Mouse (Mus musculus): ENCODE results near the gene Psd. TPM values are rescaled to one million over a fixed set of nuclear protein-coding genes. Genes with fewer than 3 reads are reported as not detected.

Gene Psd
- total and polyA plus RNA-seq, 3 experiments, result 7.3 to 13.7 (median 7.9) TPM

DNA sequence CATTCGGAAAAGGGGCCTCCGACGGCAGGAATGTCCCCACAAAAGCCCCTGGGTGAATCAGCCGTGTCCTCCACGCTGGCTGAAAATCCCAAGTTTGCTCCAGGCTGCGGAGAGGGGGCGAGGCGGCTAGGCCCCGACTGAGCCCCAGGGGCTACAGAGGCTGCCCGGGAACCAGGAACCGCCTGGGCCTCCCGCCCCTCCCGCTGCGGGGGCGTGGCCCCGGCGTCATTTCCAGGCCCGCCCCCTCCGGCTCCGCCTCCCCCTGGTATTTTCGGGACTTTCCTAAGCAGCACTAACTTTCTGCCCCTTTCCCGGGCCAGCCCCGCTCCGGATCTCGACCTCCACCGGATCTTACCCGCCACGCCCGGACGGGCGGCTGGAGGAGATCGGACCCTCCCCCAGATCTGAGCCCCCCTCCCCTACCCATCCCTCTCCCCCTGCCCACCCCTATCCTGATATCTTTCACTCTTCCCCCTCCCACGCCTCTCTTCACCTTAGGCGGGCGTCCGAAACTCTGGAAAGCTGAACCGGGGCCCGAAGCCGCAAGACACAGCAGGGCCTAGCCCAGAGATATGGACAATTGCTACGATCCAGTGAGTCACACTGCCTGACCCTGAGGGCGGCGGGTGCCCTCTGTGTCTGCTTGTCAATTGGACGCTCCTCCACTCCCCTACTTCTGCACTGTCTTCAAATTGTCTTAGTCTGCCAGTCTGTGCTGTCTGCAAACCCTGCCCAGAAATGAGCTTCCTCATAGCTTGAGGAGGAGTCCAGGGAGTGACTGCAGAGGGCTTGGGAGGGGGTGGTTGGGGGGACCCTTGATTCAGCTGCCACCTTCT lies 21.3 kb downstream of the Psd start:
- peak; percentile 95 for DNase-seq

DNA sequence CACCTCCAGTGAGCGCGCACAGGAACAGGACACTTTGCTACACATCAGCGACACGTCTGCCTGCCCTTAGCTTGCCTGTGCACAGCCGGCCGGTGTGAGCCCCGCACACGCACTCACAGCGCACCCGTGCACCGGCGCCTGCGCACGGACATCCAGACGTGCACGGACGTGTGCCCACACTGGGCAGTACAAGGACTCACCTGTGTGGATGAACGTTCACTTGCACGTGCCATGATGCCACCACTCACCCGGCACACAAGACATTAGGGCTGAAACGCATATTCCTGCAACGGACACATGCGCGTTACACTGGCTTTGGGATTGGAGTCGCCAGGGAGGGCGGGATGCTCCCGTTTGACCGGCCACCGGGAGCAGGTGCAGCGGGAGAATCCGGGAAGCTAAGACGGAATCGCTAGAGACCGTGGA lies 22.0 kb downstream of the Psd start:
- no peak for DNase-seq

DNA sequence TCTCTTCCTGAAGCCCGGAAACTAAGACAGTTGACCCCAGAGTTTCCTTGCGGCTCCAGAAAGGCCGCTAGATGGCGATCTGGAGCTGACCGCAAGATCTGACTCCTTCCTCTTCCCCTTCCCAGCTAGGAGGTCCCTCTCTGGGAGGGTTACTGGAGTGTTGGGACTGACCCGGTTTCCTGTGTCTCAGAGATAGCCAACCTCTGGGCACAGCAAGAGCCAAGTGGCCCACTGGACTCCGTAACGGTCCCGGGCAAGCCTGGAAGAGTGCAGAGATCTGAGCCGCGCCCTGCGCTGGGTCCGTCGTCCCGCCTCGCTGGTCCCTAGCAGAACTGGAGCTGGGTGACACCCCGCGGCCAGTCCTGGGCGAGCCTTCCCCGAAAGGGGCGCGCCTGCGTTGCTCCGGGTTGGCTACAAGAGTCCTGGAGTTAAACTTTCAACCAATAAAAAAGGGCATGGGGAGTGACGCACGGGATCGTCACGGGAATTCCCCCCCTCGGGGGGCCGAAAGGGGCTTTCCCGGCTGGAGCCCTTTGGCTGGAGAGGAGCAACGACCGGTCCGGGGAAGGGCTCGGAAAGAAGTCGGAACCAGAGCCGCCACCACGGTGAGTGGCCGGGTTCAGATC lies 22.6 kb downstream of the Psd start, which contains the start of gene Nfkb2:
Nfkb2 (plus strand) TSS at position 105 of the 626 bp plus-strand sequence.
- DNase-seq, result peak; percentile 98

DNA sequence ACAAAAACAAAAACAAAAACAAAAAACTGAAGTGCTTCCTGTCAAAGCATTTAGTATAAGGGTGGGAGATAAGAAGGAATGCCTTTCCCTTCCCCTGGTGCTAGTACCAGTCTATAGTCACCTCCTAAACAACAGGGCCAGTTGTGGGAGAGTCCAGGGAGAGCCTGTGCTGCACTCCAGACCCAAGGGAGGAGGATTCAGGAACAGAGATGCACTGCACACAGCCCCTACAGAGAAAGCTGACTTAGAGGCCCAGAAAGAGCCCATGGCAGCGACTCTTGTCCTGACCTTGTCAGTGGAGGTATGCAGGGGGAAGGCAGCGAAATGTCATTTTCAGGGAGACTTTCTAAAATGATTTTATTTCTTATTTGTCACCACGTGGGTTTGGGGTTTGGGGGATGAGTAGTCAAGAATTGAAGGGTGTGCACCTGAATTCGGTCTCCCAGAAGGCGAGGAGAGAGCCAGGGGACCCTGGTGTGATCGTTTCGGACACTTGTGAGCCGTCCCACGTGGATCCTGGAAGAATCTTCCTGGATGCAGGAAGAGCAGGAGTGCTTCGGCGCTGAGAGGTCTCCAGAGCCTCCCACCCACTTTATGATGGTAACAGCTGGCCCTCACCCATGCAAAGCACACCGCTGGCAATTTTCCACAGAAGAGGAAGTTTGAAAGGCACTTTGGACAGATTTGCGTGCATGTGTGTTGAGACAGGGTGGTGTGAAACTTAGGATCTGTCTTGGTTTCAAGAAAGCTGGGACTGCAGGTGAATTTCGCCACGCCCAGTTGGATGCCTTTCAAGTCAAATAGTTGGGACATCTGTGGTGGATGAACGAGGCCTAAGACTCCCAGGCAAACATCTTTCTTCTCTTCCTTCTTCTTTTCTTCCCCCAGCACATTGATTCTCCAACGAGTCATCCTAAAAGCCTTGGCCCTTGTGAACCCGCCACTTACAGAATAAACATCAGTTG lies 23.4 kb downstream of the Psd start:
- DNase-seq, result no peak

DNA sequence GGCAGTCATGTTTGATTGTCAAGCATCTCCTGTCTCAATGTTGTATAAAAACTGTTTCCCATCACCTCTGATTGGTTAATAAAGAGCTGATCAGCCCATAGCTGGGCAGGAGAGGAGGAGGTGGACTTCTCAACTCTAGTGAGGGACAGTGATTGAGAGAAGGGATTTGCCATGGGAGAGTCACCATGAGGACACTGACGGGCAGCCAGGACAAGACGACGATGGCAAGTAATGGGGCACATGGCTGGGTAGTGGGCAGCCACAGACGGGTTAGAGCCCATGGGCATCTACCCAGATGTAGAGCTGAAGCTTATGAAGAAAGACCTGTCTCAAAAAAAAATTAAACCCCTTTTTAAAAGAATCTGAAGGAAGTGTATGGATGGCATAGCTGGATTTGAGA lies 24.4 kb downstream of the Psd start:
- DNase-seq, result no peak

DNA sequence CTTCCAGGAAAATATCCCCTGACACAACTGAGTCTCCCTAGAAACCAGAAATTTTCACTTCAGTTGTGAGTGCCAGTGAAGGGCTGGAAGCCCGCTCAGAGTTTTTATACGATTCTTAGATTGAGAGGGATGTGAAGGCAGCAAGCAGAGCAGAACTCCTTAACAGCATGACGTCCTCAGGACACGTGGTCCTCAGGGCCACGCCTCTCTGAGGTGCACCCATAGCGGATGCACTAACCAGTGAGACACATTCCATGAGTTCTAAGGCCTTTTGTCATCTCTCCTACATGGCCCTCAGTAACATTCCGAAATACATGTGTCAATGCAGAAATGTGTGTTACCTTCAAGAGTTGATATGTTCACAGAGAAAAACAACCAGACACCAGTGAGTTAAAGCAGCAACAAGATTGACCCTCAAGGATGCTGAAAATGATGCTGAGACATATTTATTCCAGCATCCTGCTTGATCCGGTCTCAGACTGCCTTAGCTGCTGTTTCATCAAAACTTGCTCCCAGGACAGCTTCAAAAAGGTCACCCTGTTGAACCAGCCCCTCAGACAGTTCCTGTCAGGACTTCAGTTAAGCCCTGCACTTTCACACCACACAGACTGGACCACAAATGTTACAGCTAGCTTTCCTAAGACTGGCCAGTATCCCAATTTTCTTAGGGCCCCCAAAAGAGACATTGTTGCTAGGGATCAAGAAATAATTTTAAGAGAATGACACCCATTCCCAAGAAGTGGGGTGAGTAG lies 26.5 kb downstream of the Psd start:
- no peak for DNase-seq

DNA sequence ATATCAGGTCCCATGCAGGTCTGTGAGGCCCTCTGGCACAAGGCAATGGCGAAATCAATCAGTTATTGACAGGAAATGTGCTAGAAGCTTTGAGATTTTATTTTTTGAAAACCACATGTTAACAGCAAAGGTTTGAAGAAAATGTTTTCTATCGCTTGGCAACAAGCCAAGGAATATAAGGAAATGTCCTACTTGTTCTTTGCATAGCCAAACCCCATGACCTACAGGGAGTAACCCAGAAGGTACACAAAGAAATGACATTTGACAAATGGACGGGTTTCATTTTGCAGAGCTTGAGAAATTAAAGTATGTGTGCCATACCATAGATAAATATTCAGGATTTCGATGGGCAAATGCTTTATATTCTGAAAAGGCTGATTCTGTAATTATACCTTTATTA lies 30.0 kb downstream of the Psd start:
- no peak for DNase-seq

DNA sequence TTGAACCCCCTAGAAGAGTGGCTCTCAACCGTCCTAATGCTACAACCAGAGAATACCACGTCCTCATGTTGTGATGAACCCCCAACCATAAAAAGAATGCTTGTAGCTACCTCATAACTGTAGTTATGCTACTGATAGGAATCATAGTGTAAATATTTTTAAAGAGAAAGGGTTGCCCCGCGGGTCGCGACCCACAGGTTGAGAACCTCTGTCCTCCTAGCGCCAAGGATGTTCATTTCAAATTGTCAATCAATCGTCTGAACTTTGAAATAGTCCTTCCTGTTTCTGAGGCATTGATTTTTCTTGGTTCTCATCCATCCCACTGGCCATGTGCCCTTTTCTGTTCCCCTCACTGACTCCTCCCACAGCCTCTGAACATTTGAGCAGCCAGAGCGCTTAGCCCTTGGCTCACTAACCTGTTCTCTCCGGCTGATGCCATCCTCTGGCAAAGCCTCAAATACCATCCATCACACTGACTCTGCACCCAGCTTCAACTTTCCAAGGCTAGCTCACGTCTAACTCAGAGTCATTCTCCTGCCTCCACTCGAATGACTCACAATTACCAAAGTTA lies 36.3 kb downstream of the Psd start:
- peak; percentile 63 for DNase-seq

DNA sequence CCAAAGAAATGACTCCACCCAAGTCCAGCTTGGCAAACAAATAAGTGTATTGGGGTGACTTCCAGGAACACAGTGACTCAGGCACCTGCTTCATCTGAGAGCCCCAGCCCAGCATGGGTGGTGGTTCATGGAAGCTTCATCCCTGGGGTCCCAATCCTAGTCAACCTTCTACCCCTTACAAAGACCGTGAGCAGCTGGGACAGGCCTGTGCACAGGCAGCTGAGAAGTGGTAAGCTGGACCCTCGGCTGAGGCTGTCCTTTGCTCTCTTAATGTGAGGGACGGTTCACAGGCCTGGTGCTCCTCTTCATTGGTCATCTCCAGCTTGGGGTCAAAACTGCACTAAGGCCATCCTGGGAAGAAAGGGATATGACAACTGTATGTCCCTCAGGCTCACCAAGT lies 39.4 kb downstream of the Psd start:
- no peak for DNase-seq

DNA sequence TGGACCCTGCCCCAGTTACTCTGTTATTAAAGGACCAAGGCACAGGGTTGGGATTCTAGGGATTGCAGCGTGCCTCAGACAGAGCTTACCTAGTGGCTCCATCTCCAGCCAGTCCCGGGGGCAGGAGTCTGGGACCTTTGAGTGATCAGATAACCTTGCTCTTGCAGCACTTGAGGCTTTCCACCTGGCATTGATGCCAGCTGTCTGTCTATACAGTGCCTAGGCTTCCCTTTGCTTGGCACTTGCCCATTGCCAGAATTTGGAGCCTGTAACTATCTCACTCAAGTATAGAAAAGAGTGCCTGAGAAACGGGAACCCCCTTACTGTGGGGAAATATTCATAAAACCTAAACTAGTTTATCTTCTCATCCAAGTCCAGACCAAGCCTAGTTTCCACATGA lies 40.0 kb downstream of the Psd start:
- no peak for DNase-seq

DNA sequence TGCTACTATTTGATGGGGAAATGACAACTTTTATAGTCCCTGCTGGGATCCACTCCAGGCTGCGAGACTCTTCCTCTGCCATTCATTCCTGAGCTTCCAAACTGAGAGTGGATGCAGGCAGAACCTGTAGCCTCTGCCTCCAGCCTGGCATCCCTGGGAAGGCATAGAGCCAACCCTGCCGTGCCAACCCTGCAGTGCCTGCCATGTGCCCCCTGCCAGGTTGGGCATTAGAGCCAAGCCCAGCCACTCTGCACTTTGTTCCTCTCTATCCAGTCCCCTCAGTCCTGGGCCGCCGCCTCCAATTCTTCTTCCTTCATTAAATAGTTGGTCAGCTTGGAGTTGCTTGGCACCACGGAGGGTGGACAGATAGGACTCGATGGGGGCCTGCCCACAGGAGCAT lies 40.9 kb downstream of the Psd start:
- no peak for DNase-seq

DNA sequence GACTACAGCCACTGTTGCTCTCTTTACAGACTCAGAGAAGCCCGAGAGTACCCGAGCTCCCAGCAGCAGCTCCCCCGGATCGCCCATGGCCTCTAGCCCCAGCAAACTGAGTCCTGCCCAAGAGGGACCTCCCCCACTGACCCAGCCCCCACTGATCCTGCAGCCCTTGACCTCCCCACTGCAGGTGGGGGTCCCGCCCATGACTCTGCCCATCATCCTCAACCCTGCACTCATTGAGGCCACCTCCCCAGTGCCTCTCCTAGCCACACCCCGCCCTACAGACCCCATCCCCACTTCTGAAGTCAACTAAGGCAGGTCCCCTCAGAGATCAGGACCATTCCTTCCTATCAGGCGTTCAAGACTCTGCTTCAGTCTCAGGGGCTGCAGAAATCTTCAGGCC lies 41.3 kb downstream of the Psd start:
- no peak for DNase-seq

DNA sequence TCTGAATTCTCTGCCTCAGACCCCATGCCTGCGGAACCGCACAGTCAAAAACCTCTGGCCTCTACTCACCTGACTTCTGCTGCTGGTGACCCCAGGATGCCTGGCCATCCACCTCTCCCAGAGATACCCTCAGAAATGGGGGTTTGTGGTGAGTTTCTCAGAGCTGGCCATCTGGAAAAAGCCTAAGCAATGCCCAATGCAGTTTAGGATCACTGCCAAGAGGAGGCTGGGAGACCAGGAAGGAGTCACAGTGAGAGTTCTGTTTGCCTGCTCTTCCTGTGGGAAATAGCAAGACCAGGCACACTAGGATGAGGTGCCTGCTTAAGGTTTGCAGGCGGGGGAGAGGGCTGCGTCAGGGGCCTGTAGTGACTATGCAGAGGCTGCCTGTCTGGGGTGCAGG lies 42.3 kb downstream of the Psd start:
- DNase-seq, result no peak

DNA sequence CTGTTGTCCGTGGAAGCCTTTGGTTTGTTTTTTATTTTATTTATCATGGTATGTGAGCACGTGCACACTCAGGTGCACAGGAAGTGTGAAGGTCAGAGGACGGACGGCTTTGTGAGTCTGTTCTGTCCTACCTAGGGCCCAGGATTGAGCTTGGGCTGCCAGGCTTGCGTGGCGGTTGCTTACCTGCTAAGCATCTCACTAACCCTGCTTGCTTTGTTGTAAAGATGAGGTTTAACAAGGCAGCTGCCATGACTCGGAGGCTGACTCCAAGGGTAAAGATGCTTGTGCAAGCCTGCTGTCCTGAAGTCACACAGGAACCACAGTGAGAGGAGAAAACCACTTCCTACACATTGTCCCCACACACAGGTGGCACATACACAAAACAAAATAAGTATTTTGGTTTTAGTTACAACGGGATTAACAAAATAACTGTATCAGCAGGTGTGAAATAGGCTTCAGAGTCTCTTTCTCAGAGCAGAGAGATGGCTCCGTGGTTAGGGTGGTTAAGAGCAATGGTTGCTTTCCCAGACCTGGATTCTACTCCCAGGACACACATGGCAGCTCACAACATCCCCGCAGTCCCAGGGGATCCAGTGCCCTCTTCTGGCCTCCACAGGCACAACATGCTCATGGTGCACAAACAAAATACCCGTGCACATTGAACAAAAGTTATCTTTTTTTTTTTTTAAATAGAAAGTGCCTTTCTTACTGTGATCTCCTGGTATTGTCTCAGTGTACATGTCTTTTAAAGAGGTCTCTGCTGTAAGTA lies 44.7 kb downstream of the Psd start:
- DNase-seq, result no peak

DNA sequence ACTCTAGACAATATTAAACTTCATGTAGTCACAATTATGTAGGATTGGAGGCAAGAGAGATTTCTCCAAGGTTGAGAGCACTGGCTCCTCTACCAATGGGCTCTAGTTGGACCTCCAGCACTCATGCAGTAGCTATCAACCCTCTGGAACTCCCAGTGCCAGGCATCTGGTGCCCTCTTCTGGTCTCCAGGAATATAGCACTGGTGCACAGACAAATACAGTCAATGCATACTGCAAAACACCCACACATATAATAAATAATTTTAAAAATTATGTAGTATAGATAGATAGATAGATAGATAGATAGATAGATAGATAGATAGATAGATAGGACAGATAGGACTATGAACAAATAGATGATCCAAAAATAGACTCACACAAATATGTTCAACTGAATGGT lies 51.6 kb downstream of the Psd start:
- peak; percentile 23 for DNase-seq

DNA sequence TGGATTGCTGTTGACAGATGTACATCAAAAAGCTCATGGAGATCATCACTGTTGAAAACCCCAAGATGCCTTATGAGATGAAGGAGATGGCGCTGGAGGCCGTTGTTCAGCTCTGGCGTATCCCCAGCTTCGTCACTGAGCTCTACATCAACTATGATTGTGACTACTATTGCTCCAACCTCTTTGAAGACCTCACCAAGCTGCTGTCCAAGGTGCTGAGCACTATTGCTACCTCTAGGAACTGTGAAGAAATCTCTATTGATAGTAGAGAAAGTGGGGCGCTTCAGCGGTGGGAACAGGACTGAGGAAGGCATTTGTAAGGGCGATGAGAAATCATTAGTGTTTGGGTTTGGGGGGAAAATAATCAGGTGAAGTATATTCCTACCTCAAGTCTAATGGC lies 62.2 kb downstream of the Psd start:
- DNase-seq, result no peak
